Mouse (Mus musculus): ENCODE data around the gene Hoxa10.

DNA sequence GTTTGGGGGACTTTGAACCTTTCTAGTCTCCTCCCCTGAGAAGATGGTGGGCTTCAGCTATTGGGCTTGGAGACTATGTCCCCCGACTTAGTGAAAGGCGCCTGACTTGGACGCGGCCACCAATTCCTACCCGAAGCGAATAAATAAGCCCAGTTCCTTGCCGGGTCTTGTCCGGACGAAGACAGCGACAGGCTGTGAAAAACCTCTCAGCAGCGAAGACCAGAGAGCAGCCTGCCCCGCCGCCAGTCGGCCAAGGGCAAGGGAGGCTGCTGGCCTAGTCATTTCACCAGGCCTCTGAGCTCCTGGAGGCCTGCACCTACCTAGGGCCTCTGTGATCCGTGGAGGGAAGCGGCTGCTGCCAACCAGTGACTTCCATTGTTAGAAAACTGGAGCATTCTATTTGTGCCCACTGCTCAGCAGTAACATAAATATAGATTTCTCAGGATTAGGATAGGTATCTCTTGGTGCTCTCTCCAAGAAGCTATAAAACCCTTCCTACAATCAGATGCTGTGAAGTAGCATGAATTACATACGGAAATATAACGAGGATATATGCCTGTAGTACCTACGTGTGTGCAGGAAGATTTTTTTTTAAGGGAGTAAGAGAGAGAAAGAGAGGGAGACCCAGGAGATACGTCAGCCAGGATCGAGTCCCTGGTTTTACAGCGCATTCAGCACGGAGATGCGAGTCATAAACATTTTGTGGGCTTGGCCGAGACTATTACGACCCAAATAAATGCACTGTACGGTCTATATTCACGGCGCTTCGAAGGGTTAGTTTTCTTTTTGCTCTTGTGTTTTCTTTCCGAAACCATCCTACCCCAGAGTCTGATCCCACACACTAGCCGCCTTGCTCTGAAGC lies 20.4 kb downstream of the Hoxa10 start:
- TF ChIP-seq CTCF (IDR thresholded peaks at IDR 0.05; ENCODE audit: low read depth, low read length) (no peak), POLR2A (IDR thresholded peaks at IDR 0.05; ENCODE audit: extremely low read depth, insufficient read depth, low read length) (no peak)
